Mouse (Mus musculus) cortical plate, adult 2 months (tissue): ENCODE data around the gene Sctr.

ENCODE experiments used
- CTCF ChIP-seq: fragments of 200-500 bp; IDR thresholded peaks from 2 replicates; pipeline ENCODE4 v1.5.1; 2011; ENCODE audit warnings: mild to moderate bottlenecking, control low read depth, low read length; ENCODE audit not compliant: insufficient read depth; ENCODE audit errors: extremely low read depth
- POLR2A ChIP-seq: fragments of 200-500 bp; IDR thresholded peaks from 2 replicates; pipeline ENCODE4 v1.6.1; 2011; ENCODE audit warnings: mild to moderate bottlenecking, low read length, control low read depth; ENCODE audit not compliant: insufficient read depth; ENCODE audit errors: extremely low read depth

- no peak for TF ChIP-seq CTCF
- TF ChIP-seq POLR2A: no peak
These were observed 51.2 kb downstream of the Sctr start for GRCm38 (mm10) chr1:120057674-120058430.
